Mouse (Mus musculus): ENCODE results near the gene Phactr4.

- TF ChIP-seq CTCF (IDR thresholded peaks at IDR 0.05; ENCODE audit: control insufficient read depth, insufficient read depth, insufficient read length) (no peak), MYOG (IDR thresholded peaks at IDR 0.05; ENCODE audit: control insufficient read depth, extremely low read depth, insufficient read length) (no peak), USF1 (IDR thresholded peaks at IDR 0.05; ENCODE audit: low read depth) (no peak), CEBPB (IDR thresholded peaks at IDR 0.05; ENCODE audit: low read depth) (no peak)
These were observed 35.4 kb downstream of the Phactr4 start for GRCm38 (mm10) chr4:132386846-132387245.
